Mouse (Mus musculus) midbrain, postnatal 0 days (tissue): ENCODE measurements around the gene Nrxn2. TPM values are rescaled to one million over a fixed set of nuclear protein-coding genes. Genes with fewer than 3 reads are reported as not detected.

ENCODE experiments used
- ATAC-seq: fragments of 200-750 bp; cut with Nextera tagmentation; 2 replicates; pipeline ENCODE4 v1.8.0; 2017; ENCODE audit warnings: moderate number of reproducible peaks, mild to moderate bottlenecking, moderate TSS enrichment, moderate library complexity; ENCODE audit not compliant: low FRiP score
- DNase-seq: peaks from one replicate; pipeline ENCODE4 v3.0.0-alpha.2; 2015; ENCODE audit warnings: low spot score
- H3K27ac ChIP-seq: fragments of 300-500 bp; sonication (generic); 2 replicates; pipeline ENCODE4 v1.5.1; 2014; ENCODE audit warnings: low read depth, mild to moderate bottlenecking, low read length, mixed read lengths
- H3K27me3 ChIP-seq: fragments of 300-500 bp; sonication (generic); 2 replicates; pipeline ENCODE4 v1.6.1; 2014; ENCODE audit warnings: low read length, control low read depth, mixed read lengths; ENCODE audit not compliant: insufficient read depth
- H3K36me3 ChIP-seq: fragments of 300-500 bp; sonication (generic); 2 replicates; pipeline ENCODE4 v1.6.1; 2014; ENCODE audit warnings: low read length, control low read depth, mixed read lengths; ENCODE audit not compliant: insufficient read depth
- H3K4me1 ChIP-seq: fragments of 300-500 bp; sonication (generic); 2 replicates; pipeline ENCODE4 v1.6.1; 2014; ENCODE audit warnings: mild to moderate bottlenecking, control low read depth, antibody characterized with exemption, low read length, mixed read lengths; ENCODE audit not compliant: insufficient read depth
- H3K4me2 ChIP-seq: fragments of 300-500 bp; sonication (generic); 2 replicates; pipeline ENCODE4 v1.6.1; 2014; ENCODE audit warnings: low read depth, mild to moderate bottlenecking, low read length, mixed read lengths; ENCODE audit not compliant: poor library complexity, severe bottlenecking
- H3K4me3 ChIP-seq: fragments of 300-500 bp; sonication (generic); 2 replicates; pipeline ENCODE4 v1.5.1; 2014; ENCODE audit warnings: low read depth, mild to moderate bottlenecking, low read length, moderate library complexity
- H3K9ac ChIP-seq: fragments of 300-500 bp; sonication (generic); replicated peaks from 2 replicates; pipeline ENCODE4 v1.6.1; 2014; ENCODE audit warnings: mild to moderate bottlenecking, low read length, moderate library complexity, mixed read lengths; ENCODE audit not compliant: poor library complexity, severe bottlenecking
- H3K9me3 ChIP-seq: fragments of 300-500 bp; sonication (generic); 2 replicates; pipeline ENCODE4 v1.6.1; 2016; ENCODE audit warnings: low read length, control low read depth
- CTCF ChIP-seq: IDR thresholded peaks from 2 replicates; pipeline ENCODE4 v1.5.1; 2016; ENCODE audit warnings: antibody characterized with exemption, mild to moderate bottlenecking
- WGBS: fragments of 180-500 bp; shearing (Covaris S2); extraction: QIAGEN DNeasy Blood & Tissue Kit; methylation state at CpG from one replicate; pipeline ENCODE4 v1.1.7; 2014; 5-methylcytosine and 5-hydroxymethylcytosine counted together
- polyA plus RNA-seq: library from polyadenylated mRNA; unstranded; fragments of >200 nt; fragmentation: Nextera tagmentation; extraction: Ambion mirVana; gene quantifications from 2 replicates; pipeline ENCODE4 v1.2.1, GENCODE M21; 2015
- total RNA-seq: library from RNA; depleted of rRNA; stranded (reverse); fragments of >200 nt; gene quantifications from 2 replicates; pipeline ENCODE4 v1.2.3, GENCODE M21; 2014

Nrxn2 gene
- total and polyA plus RNA-seq, 2 experiments from 2014 or later, result 75.7 to 382 TPM

- Histone ChIP-seq H3K27me3 (no peaks in the 10 kb centered on the region), H3K27ac (peak overlapping the region; percentile 66), H3K36me3 (peaks cover 12% of the 10 kb centered on the region; the same call in 1 of the 2 replicates), H3K4me1 (peaks cover 12% of the 10 kb centered on the region; the same call in 1 of the 2 replicates), H3K9ac (peak overlapping the region; percentile 55), H3K4me3 (peak overlapping the region; percentile 19; the same call in 1 of the 2 replicates), H3K4me2 (peak overlapping the region; percentile 45), H3K9me3 (no peaks in the 10 kb centered on the region)
- DNase-seq, result no peak
- ATAC-seq, result no peak
- 9% methylated on average over 35 of the region's 36 CpGs for whole genome bisulfite sequencing
- TF ChIP-seq CTCF, result no peak
These were observed 113.4 kb downstream of the Nrxn2 start for GRCm38 (mm10) chr19:6531832-6532471.

DNA sequence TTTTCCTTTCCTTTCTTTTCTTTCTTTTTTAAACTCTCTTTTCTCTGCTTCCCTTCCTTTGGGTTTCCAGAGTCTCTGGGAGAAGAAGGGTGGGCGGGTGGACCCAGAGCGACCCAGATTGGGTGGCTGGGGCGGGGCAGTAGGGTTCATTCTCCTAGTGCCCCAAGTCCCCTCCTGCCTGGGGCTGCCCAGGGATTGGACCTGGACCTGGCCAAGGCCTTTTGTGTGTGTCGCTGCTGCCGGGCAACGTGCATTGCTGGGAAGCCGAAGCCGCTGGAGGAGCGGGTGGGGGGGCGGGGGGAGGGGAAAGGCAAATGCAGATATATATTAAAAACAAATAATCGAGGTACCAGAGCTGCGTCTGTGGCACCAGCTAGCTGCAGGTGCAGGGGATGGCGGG, 114.1 kb downstream of the Nrxn2 start:
- no peak for TF ChIP-seq CTCF
- peaks cover 8% of the 10 kb centered on the region; the same call in 1 of the 2 replicates for H3K36me3 ChIP-seq
- peak overlapping the region; percentile 38; the same call in 1 of the 2 replicates for H3K27ac ChIP-seq
- H3K4me2 ChIP-seq, result peak overlapping the region; percentile 45; the same call in 1 of the 2 replicates
- H3K9me3 ChIP-seq, result no peaks in the 10 kb centered on the region
- 10% methylated on average over 8 of the region's 13 CpGs for WGBS
- no peak overlapping the region for H3K9ac ChIP-seq
- no peaks in the 10 kb centered on the region for H3K27me3 ChIP-seq
- H3K4me3 ChIP-seq, result no peak overlapping the region; the same call in 1 of the 2 replicates
- H3K4me1 ChIP-seq, result peaks cover 12% of the 10 kb centered on the region; the same call in 1 of the 2 replicates
- peak; percentile 58 for DNase-seq
- ATAC-seq, result no peak

DNA sequence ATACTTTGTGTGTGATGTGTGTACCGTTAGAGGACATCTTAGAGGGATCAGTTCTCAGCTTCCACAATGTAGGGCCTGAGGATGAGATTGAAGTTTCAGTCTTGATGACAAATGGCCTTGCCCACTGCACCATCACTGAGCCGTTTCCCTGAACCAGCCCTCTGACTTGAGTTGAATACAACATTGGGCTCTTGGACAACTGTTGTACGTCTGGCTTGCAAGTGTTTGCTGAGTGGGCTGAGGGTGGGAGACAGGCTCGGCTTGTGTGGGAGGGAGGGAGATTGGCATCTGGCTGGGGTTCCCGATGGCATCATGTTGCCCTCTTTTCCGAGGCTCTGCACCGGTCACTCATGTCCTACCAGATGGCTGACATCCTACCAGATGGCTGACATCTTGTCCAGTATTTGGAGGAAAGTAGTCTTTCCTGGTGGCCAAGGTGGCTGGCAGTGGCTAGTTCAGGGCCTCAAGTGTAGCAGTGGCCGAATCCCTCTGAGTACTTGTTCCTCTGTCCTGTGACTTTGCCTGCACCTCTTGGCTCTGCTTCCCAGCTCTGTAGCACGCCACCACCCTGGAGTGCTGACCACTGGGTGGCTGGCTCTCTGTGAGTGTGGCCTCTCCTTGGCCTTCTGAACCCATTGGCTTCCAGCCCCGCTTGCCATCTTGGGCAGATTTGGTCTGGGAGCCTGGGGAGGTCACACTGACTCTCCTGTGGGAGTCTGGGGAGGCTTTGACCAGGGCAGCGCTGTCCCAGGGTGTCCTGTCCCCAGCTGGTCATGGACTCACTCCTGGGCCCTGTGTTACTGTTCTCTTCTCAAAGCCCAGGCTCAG, 115.0 kb downstream of the Nrxn2 start:
- Histone ChIP-seq H3K9me3 (no peaks in the 10 kb centered on the region), H3K27ac (peak overlapping the region; percentile 38; the same call in 1 of the 2 replicates), H3K4me2 (no peak overlapping the region), H3K9ac (no peak overlapping the region), H3K36me3 (peaks cover 8% of the 10 kb centered on the region; the same call in 1 of the 2 replicates), H3K4me1 (peaks cover 12% of the 10 kb centered on the region; the same call in 1 of the 2 replicates), H3K27me3 (no peaks in the 10 kb centered on the region), H3K4me3 (no peak overlapping the region)
- WGBS, result 60% methylated on average over 11 of the region's 11 CpGs
- DNase-seq (peak; percentile 39), ATAC-seq (no peak)
- no peak for TF ChIP-seq CTCF

GRCm38 (mm10) chr19:6534118-6534415, 115.5 kb downstream of the Nrxn2 start:
- Histone ChIP-seq H3K4me3 (no peak overlapping the region), H3K9me3 (no peaks in the 10 kb centered on the region), H3K27me3 (no peaks in the 10 kb centered on the region), H3K27ac (0 out of 2 replicates have a peak overlapping the region, but pooled peaks have one; percentile 26), H3K4me1 (peaks cover 10% of the 10 kb centered on the region; the same call in 1 of the 2 replicates), H3K4me2 (no peak overlapping the region), H3K36me3 (peaks cover 8% of the 10 kb centered on the region; the same call in 1 of the 2 replicates), H3K9ac (no peak overlapping the region)
- ATAC-seq (no peak), DNase-seq (no peak)
- WGBS, result 37% methylated on average over 5 of the region's 5 CpGs
- TF ChIP-seq CTCF, result no peak

- H3K4me1 ChIP-seq, result 0 out of 2 replicates have a peak, but pooled peaks cover 2% of the 10 kb centered on the region
- H3K9me3 ChIP-seq, result no peaks in the 10 kb centered on the region
- no peak overlapping the region for H3K9ac ChIP-seq
- DNase-seq, result no peak
- peak overlapping the region; percentile 18; the same call in 1 of the 2 replicates for H3K27ac ChIP-seq
- TF ChIP-seq CTCF, result no peak
- no peak overlapping the region for H3K4me2 ChIP-seq
- H3K36me3 ChIP-seq, result peaks cover 8% of the 10 kb centered on the region; the same call in 1 of the 2 replicates
- no peak for ATAC-seq
- 77% methylated on average over 3 of the region's 3 CpGs for WGBS
- no peak overlapping the region for H3K4me3 ChIP-seq
- no peaks in the 10 kb centered on the region for H3K27me3 ChIP-seq
These were observed 117.7 kb downstream of the Nrxn2 start for GRCm38 (mm10) chr19:6536201-6536600.
